Mouse (Mus musculus): ENCODE data around the gene Six5. TPM values are rescaled to one million over a fixed set of nuclear protein-coding genes. Genes with fewer than 3 reads are reported as not detected.
"Not testable (repeated sequence)": the region's sequence is repeated elsewhere in the genome, so short reads cannot be mapped to it uniquely, and the experiment has no call there.

The Six5 gene
- 10 to 100 TPM; 12.3 to 17.3 TPM for total RNA-seq (2021)
- long read RNA-seq, experiment 1, partial matches to known transcripts = 3 of 7 reads
- long read RNA-seq, experiment 1, other reads (novel, unspliced or antisense) = 4 of 7 reads
- long read RNA-seq, experiment 2, transcript Six5-201 (3 exons, 3,007 nt) = major isoform, 6 of 11 reads
- long read RNA-seq, experiment 2, partial matches to known transcripts = 3 of 11 reads
- long read RNA-seq, experiment 2, other reads (novel, unspliced or antisense) = 2 of 11 reads

DNA sequence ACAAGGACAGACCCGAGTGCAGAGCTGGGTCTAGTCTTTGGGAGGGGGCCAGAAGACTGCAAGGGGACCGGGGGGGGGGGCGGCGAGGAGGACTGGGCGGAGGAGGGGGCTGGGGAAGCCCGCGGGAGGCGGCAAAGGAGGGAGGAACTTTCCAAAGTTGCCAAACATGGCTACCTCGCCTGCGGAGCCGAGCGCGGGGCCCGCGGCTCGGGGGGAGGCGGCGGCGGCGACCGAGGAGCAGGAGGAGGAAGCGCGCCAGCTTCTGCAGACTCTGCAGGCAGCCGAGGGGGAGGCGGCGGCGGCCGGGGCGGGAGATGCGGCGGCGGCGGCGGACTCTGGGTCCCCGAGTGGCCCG, at the start of gene Six5:
Gene Six5, plus strand, starts transcription at position 124 of the 355 bp plus-strand sequence.
- DNase-seq = no peak

DNA sequence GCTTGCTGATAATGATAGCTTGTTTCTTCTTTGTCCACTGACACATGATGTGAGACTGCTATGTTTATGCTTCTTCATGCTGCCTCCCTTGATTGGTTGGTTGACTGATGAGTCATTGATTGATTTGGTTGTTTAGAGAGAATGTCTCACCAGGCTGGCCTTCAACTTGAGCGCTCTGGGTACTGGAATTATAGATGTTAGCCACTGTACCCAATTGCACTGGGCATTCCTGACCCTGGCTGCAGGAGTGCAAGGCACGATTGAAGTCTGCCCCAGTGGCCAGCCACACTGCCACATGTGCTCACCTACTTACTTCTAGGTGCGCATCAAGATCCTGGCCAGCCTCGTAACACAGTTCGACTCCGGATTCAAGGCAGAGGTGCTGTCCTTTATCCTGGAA, 49.8 kb upstream of the Six5 start:
- no peak for DNase-seq

DNA sequence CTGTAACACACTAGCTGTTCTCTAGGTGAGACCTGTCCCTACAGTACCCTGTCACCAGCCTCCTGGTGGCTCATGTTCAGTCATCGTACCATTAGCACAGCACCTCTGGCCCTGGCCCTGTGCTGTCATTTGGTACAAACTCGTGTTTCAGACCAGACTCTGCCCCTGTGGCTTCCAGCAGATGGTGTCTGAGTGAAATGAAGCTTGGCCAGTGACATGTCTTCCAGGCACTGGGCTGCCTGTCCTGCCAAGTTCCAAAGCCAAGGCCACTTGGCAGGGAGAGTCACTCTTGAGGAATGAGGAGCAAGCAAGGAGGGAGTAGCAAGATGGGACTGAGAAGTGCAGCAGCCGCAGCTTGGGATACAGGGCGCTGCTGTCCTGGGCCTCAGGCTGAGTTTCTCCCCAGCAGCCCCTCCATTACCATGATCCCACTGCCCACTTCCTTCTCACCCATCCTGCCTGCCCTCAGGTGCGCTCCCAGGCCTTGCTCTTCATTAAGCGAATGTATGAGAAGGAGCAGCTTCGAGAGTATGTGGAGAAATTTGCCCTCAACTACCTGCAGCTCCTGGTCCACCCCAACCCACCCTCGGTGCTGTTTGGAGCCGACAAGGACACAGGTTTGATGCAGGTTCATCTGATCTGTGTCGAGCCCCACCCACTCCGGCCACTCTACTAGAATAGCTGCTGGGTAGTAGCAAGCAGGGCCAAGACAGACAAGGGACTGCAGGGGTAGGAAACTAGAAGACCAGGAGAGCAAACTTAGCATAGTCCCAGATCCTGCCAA, 47.9 kb upstream of the Six5 start:
- DNase-seq = peak; percentile 83

DNA sequence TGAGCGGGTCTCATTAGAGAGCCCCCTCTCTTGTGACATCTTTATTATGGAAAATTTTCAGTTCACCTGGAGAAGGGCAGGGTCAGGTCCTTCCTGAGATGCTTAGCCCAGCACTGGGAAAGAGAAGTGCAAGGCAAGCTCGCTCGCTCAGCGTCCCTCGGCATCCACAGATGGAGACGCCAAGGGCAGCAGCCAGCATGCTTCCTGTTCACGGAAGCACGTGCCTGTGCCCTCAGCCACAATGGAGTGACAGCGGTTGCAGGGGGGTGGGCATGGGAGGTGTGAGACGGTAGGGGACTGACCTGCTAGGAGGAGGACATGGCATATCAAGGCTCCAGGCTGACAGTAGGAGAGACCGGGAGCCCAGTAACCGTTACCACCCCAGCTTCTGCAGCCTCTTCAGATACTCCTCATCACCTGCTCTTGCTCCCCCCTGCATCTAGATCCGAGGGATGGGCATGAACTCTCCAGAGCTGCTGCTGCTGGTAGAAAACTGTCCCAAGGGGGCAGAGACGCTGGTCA, 46.3 kb upstream of the Six5 start:
- DNase-seq = no peak

DNA sequence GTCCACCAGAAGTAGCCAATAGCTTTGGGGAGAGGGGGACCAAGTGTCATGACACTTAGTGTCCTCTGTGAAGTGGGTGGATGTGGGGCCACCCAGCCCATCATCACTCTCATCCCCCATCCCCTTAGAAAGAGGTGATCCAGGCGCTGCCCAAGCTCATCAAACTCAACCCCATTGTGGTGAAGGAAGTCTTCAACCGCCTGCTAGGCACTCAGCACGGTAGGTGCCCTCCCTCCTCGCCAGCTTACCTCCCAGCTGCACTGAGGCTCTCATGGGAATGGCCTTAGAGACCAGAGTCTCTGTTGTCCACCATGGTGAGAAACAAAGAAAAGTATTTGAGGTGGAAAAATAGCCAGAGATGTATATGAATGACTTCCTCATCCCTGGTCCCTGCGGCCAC, 45.1 kb upstream of the Six5 start:
- no peak for DNase-seq

DNA sequence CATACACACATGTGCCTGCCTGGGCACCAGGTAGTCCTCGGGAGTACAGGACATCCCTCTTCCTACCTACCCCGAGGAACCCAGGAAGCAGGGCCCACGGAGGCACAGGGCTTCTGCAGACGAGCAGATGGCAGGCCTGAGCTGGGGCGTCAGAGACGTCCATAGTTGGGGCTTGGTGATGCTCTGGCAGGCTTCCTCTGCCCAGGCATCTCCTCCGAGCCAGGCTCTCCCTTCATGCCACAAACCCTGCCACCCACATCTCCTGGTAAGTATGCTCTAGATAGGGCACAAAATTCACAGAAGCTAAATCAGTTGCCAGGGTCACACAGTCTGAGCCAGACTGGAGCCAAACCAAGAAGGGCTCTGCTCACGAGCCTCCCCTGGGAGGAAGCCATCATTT, 44.2 kb upstream of the Six5 start:
- DNase-seq = no peak

DNA sequence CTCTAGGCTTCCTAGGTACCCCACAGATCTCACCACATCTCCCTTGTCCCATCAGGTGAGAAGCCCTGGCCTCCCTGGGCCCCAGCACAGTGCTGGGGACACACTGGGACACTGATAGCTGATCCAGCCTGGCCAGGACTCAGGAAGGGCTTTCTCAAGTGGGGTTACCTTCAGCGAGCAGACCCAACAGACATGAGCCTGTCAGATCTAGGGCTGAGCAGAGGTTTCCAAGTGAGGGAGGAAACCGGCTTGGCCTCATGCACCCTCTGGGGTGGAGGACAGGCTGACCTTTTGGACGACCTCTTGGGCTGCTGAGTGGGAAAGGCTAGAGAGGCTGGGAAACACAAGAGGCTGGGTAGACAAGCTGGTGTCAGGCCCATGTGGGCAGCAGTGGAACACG, 43.2 kb upstream of the Six5 start:
- DNase-seq = no peak

DNA sequence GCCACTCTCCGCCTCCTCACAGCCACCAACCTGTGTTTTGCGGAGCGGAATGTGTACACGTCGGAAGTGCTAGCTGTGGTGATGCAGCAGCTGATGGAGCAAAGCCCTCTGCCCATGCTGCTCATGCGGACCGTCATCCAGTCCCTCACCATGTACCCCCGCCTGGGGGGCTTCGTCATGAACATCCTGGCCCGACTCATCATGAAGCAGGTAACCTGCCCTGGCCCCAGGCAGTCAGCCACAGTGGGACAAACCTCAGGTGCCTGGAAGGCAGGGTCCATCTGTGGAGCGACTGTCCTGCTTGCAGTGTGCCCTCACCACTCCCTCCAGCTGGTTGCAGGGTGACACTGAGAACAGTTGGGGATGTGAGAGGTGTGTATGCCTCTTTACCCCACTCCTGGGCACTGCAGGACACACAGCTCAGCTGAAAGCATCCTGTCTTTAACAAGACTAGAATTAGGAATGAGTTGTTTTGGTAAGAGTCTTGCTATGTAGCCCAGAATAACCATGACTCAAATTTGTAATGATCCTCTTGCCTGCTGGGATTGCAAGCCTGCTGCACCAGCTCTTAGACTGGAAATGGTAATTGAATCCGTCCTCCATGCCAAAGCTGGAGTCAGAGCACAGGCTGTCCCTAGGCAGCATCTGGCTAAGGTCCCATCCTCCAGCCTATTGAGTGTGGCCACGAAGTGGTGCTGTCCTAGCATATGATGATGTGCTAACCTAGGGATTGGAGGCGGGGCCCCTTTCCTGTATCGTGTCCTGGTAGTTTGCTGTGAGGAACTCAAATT, 41.9 kb upstream of the Six5 start:
- DNase-seq = no peak

DNA sequence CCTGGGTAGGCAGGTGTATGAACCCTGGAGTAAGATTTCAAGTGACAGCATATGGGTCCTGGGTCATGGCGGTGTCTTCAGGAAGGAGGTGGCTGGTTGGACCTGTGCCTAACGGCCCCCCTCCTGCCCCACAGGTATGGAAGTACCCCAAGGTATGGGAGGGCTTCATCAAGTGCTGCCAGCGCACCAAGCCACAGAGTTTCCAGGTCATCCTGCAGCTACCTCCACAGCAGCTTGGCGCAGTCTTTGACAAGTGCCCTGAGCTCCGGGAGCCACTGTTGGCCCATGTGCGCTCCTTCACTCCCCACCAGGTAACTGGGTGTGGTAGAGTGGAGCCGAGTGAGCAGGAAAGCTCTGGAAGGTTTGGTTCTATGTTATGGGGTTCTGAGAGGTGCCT, 41.3 kb upstream of the Six5 start:
- no peak for DNase-seq

DNA sequence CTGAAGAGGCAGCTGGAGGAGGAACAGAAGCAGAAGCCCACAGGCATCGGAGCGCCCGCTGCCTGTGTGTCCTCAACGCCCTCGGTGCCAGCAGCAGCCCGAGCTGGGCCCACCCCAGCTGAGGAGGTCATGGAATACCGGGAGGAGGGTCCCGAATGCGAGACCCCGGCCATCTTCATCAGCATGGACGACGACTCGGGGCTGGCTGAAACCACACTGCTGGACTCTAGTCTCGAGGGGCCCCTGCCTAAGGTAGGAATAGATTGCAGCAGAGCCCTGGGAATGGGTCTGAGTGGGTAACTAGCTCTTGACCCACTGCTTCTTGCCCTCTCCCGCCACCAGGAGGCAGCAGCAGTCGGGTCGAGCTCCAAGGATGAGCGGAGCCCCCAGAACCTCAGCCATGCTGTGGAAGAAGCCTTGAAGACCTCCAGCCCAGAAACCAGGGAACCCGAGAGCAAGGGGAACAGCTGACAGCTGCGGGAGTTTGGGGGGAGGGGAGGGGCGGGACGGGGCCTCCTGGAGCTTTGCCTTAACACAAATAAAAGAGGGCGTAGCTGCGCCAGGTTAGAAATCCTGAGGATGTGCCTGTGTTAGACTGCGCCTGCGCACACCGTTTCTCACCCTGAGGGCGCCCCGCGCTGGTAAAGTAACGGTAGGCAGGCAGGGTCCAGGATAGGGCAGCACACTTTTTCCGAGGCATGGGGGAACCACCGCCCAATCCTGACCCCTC, 40.2 kb upstream of the Six5 start, which contains the start of gene Rsph6a:
Gene Rsph6a, plus strand, starts transcription at position 644 of the 730 bp plus-strand sequence.
- DNase-seq = peak; percentile 66

DNA sequence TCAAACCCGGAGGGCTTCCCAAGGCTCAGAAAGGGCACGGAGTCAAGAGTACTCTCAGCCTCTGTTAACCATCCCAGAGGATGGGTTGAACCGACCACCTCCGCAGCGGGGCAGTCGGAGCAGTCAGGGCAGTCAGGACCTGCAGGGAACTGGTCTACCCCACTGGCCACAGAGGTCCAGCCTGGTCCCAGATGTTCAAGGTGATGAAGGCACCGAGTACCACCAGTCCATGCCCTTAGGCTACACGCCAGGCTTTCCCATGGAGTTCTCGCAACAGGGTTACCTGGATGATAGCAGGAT, 39.7 kb upstream of the Six5 start:
- DNase-seq = no peak

DNA sequence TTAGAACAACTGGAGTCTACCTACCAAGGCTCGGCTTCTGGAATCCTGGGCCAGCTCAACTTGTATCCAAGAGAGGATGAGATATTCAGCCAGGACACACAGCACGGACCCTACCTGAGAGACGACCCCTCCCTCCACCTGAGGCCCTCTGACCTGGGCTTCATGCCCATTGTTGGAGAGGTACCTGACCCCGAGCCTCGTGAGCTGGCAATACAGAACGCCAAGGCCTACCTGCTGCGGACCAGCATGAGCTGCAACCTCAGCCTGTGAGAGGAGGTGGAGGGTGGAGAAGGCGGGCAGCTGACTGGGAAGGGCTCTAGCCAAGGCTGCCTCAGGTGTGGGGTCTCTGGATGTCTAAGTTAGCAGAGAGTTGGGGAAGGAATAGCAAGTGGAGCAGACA, 39.3 kb upstream of the Six5 start:
- DNase-seq = no peak

DNA sequence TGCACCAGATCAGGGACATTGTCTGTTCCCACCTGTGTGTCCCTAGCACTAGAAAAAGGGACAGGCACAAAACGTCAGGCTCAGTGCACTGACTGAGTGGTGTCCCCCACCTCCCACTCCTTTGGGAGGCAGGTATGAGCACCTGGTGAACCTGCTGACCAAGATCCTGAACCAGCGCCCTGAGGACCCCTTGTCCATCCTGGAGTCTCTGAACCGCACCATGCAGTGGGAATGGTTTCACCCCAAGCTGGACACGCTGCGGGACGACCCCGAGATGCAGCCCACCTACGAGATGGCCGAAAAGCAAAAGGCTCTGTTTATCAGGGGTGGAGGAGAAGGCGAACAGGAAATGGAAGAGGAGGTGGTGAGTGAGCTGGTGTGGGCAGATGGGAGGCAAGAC, 37.0 kb upstream of the Six5 start:
- DNase-seq = no peak

DNA sequence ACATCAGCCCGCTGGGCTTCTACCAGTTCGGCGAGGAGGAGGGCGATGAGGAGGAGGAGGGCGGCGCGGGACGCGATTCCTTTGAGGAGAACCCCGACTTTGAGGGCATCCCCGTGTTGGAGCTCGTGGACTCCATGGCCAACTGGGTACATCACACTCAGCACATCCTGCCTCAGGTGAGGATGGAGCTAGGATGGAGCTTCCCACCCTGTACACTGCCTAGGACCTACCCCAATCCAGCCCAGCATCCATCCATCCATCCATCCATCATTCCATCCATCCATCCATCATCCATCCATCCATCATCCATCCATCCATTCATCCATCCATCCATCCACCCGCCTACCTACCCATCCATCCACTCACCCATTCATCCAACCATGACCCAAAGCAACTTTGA, 28.5 kb upstream of the Six5 start:
- no peak for DNase-seq

DNA sequence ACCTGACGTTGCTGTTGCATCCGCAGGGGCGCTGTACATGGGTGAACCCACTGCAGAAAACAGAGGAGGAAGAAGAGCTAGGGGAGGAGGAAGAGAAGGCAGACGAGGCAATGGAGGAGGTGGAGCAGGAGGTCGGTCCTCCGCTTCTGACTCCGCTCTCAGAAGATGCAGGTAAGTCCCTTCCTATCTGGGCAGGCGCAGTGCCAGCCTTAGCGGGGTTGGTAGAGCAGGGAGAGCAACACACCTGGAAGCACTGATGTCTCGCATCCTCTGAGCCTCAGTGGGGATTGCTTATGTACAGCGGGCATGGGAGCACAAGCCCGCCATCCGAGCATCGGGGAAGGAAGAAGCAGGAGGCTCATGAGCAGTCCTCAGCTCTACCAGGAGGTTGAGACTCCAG, 27.3 kb upstream of the Six5 start:
- DNase-seq = no peak

DNA sequence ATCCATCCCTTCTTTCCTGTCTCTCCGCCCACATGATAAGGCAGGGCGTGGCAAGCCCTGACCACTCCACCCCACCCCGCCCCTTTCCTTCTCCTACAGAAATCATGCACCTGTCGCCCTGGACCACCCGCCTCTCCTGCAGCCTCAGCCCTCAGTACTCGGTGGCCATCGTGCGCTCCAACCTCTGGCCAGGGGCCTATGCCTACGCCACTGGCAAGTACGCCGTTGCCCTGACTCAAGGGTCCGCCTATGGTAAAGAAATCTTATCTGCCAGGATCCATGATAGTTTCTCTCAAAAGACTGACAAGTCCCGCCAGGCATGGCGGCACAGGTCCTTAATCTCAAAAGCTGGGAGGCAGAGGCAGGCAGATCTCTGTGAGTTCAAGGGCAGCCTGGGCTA, 26.5 kb upstream of the Six5 start:
- DNase-seq = no peak

DNA sequence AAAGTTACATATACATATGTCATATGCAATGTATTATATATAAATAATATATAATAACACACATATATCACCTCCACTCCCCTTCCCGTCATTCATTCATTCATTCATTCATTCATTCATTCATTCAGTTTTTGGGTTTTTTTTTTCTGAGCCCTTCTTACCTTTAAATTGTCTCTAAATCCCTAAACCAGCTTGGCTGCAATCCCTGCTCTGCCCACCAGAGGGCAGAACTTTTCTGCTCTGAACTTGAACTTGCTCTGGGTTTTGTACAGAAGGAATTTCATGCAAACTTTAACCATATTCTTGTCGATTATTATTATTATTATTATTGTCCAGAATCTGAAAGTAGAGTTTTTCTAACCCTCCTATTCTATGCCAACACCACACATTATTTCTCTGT, 25.7 kb upstream of the Six5 start:
- DNase-seq = peak; percentile 84

DNA sequence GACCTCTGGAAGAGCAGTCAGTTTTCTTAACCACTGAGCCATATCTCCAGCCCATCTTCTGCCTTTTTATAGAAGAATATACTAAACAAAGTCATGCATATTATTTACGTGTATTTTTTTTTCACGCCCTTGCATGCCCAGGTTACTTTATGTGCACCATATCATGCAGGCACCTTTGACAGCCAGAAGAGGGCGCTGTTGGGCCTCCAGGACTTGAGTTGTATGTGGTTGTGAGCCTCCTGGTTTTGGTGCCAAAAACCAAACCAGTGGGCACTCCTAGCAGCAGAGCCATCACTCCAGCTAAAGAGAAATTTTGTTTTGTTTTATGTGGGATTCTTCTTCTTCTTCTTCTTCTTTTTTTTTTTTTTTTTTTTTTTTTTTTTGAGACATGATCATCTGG, 24.9 kb upstream of the Six5 start:
- no peak for DNase-seq

DNA sequence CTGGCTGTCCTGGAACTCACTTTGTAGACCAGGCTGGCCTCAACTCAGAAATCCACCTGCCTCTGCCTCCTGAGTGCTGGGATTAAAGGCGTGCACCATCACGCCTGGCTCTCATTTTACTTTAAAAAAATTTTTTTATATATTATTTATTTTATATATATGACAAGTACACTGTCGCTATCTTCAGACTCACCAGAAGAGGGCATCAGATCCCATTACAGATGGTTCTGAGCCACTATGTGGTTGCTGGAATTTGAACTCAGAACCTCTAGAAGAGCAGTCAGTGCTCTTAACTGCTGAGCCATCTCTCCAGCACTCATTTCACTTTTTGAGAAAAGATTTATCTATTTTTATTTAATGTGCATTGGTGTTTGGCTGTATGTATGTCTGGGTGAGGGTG, 23.4 kb upstream of the Six5 start:
- DNase-seq = not testable (repeated sequence)

DNA sequence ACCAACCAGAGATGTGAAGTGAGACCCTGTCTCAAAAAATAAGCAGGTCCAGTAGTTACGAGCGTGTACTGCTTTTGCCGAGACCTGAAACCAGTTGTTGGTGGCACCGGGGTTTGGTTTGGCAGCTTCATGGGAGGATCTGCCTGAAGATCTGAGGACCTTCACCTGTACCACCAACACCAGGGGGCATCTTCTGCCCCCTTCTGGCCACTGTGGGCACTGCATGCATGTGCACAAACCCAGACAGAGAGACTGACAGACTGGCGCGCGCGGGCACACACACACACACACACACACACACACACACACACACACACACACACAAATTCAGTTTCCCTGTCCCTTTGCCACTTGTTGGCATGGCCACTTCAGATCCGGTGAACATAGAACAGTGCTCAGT, 20.9 kb upstream of the Six5 start:
- peak; percentile 66 for DNase-seq

DNA sequence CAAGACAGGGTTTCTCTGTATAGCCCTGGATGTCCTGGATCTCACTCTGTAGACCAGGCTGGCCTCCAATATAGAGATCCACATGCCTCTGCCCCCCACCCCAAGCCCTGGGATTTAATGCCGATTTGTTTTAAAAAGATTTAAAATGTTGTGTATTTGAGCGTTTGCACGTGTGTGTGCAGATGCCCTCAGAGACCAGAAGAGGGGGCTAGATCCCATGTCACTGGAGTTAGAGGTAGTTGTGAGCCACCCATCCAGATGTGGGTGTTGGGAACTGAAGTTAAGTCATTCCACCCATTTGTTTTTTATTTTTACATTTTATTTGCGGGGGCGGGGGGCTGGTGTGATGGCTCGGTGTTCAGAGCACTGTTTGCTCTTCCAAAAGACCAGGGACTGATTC, 19.9 kb upstream of the Six5 start:
- no peak for DNase-seq

DNA sequence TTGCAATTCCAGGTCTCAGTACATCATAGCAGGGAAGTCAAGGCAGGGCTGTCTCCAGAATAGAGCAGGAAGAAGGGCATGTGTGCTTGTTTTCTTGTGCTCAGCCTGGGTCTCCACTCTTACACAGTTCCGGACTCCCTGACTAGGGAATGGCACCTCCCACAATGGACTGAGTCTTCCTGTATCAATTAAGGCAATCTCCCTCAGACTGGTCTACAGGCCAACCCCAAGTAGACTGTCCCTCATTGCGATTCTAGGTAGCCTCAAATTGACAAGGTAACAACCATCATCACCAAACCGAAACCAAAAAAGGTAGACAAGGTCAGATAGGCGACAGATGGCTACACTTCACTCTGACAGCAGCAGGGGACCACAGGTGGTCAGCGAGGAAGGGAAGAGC, 19.2 kb upstream of the Six5 start:
- DNase-seq = no peak
